ENCODE assay signal across 21 mouse cellular contexts in the genomic region with DNA sequence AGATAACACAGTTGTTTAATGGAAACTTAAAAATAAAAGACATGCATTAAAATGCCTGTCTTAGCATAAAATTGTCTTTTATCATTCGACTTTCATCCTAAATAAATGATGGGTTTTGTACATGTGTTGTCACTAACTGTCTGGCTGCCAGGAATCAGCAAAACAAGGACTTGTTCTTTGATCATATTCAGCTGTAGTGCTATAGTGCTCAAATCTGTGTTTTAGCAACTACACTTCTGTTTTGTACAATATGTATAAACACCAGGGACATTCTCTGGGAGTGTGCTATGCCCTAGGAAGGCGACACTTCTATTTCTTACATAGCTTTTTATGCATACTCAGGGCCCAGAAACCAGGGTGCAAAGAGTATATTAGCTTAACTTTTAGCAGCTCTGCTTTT. TPM values are rescaled to one million over a fixed set of nuclear protein-coding genes. Genes with fewer than 3 reads are reported as not detected.
A peak's percentile ranks its signal among the peaks of the same experiment; 100 is the strongest.
DNase-seq lines count a peak whose midpoint lies in the region; ATAC-seq and TF ChIP-seq lines count a peak whose summit lies in the region.
"Had no signal": no experiment of that assay in that cellular context is flagged by ENCODE, and none has a peak within 500 bp of the region (broad histone marks: within the 10 kb centered on the region; RNA-seq: fewer than 3 reads in every experiment).

No protein-coding gene starts in this region.

- H3K9ac ChIP-seq in lung, embryonic 15.5 days: no peak overlapping the region
- no peak overlapping the region for H3K9ac ChIP-seq in lung, postnatal 0 days (replicated peaks; ENCODE audit: low read depth)
- H3K9ac ChIP-seq: embryonic facial prominence, embryonic 13.5 days; embryonic facial prominence, embryonic 15.5 days; forebrain, embryonic 12.5 days had no signal

- no peak overlapping the region for H3K27ac ChIP-seq in lung, embryonic 15.5 days
- no peak overlapping the region for H3K27ac ChIP-seq in lung, postnatal 0 days (ENCODE audit: low read length)
- H3K27ac ChIP-seq: embryonic facial prominence, embryonic 13.5 days; embryonic facial prominence, embryonic 15.5 days; forebrain, embryonic 10.5 days; forebrain, embryonic 12.5 days had no signal

- no peaks in the 10 kb centered on the region for H3K9me3 ChIP-seq in lung, embryonic 15.5 days
- no peaks in the 10 kb centered on the region for H3K9me3 ChIP-seq in lung, postnatal 0 days (ENCODE audit: low read length)
- H3K9me3 ChIP-seq: embryonic facial prominence, embryonic 13.5 days; embryonic facial prominence, embryonic 15.5 days; forebrain, embryonic 10.5 days; forebrain, embryonic 12.5 days had no signal

- no peaks in the 10 kb centered on the region for H3K27me3 ChIP-seq in lung, embryonic 15.5 days
- H3K27me3 ChIP-seq in lung, postnatal 0 days (replicated peaks; ENCODE audit: insufficient read depth, low read length): no peaks in the 10 kb centered on the region
- H3K27me3 ChIP-seq: embryonic facial prominence, embryonic 13.5 days; embryonic facial prominence, embryonic 15.5 days; forebrain, embryonic 12.5 days had no signal

- no peak for TF ChIP-seq CTCF in lung, postnatal 0 days (IDR thresholded peaks at IDR 0.05)

- H3K36me3 ChIP-seq in lung, embryonic 15.5 days: peaks cover 15% of the 10 kb centered on the region; the same call in 1 of the 2 replicates
- H3K36me3 ChIP-seq in lung, postnatal 0 days (ENCODE audit: insufficient read depth, low read length): no peaks in the 10 kb centered on the region

- DNase-seq in lung, postnatal 4 days: no peak
- DNase-seq in lung, postnatal 0 days (ENCODE audit: low spot score): peak; percentile 63
- no peak for DNase-seq in lung, postnatal 14 days
- DNase-seq: adrenal gland, adult 2 months; adrenal gland, postnatal 10 days; adrenal gland, postnatal 25 days; cerebellum, adult 11 months; cerebellum, adult 18-20 months; cerebellum, adult 8-10 months; cerebellum, adult 9-11 months; cerebellum, postnatal 14 days; cerebellum, postnatal 36 days; embryo, embryonic 11 days had no signal

- TF ChIP-seq EP300 in lung, postnatal 0 days (IDR thresholded peaks at IDR 0.05): no peak

- no peak overlapping the region for H3K4me3 ChIP-seq in lung, embryonic 15.5 days
- H3K4me3 ChIP-seq in lung, postnatal 0 days (ENCODE audit: low read depth, low read length): no peak overlapping the region
- H3K4me3 ChIP-seq: embryonic facial prominence, embryonic 13.5 days; embryonic facial prominence, embryonic 15.5 days; erythroblast, embryonic 14.5 days; forebrain, embryonic 10.5 days; forebrain, embryonic 12.5 days had no signal

- 67% methylated on average over 2 of the region's 2 CpGs for WGBS in lung, embryonic 15.5 days
- WGBS in lung, postnatal 0 days: 63% methylated on average over 2 of the region's 2 CpGs

- peak; percentile 42; the same call in 1 of the 2 replicates for ATAC-seq in lung, embryonic 15.5 days (ENCODE audit: borderline replicate concordance, extremely low read depth, low FRiP score, low TSS enrichment)
- ATAC-seq in lung, postnatal 0 days: peak; percentile 71
- ATAC-seq: forebrain, embryonic 14.5 days; forebrain, embryonic 16.5 days had no signal

- H3K4me1 ChIP-seq in lung, embryonic 15.5 days: no peaks in the 10 kb centered on the region
- H3K4me1 ChIP-seq in lung, postnatal 0 days (ENCODE audit: insufficient read depth, low read depth, low read length): no peaks in the 10 kb centered on the region
- H3K4me1 ChIP-seq: embryonic facial prominence, embryonic 13.5 days; embryonic facial prominence, embryonic 15.5 days; forebrain, embryonic 12.5 days had no signal

- no peak overlapping the region for H3K4me2 ChIP-seq in lung, embryonic 15.5 days
- no peak overlapping the region for H3K4me2 ChIP-seq in lung, postnatal 0 days (replicated peaks; ENCODE audit: low read depth, low read length)
- H3K4me2 ChIP-seq: embryonic facial prominence, embryonic 13.5 days; embryonic facial prominence, embryonic 15.5 days; forebrain, embryonic 12.5 days had no signal

RNA-seq across cellular contexts. Expression of a gene that starts 11.7 kb away (rescaled TPM):
- 23.6 and 25.3 TPM in 2 replicates for polyA plus RNA-seq in lung, embryonic 15.5 days (2015; fragmentation: Nextera tagmentation; extraction: Ambion mirVana)
- polyA plus RNA-seq in lung, postnatal 0 days (2015; fragmentation: Nextera tagmentation; extraction: Ambion mirVana): 4.2 and 5.2 TPM in 2 replicates

RNA-seq across cellular contexts. Expression of a gene that starts 31.8 kb away (rescaled TPM):
- polyA plus RNA-seq in lung, embryonic 15.5 days (2015; fragmentation: Nextera tagmentation; extraction: Ambion mirVana): 18.5 and 20.4 TPM in 2 replicates
- polyA plus RNA-seq in lung, postnatal 0 days (2015; fragmentation: Nextera tagmentation; extraction: Ambion mirVana): 10.1 and 11.4 TPM in 2 replicates
